Mouse (Mus musculus): ENCODE data around the gene Nckap5.
"Not testable (repeated sequence)": the region's sequence is repeated elsewhere in the genome, so short reads cannot be mapped to it uniquely, and the experiment has no call there.

The Nckap5 gene

GRCm38 (mm10) chr1:126024518-126024917 is 806.1 kb downstream of the Nckap5 start:
- peak; percentile 34 for DNase-seq (ENCODE audit: low read depth, low spot score)

- DNase-seq (ENCODE audit: low read depth, low spot score): no peak
Measured at GRCm38 (mm10) chr1:126022959-126023358, 807.6 kb downstream of the Nckap5 start.

GRCm38 (mm10) chr1:126018654-126019053 is 811.9 kb downstream of the Nckap5 start:
- not testable (repeated sequence) for DNase-seq (ENCODE audit: low read depth, low spot score)

GRCm38 (mm10) chr1:126011661-126012091 is 818.9 kb downstream of the Nckap5 start:
- no peak for DNase-seq (ENCODE audit: low read depth, low spot score)

- no peak for DNase-seq (ENCODE audit: low read depth, low spot score)
Measured at GRCm38 (mm10) chr1:126007571-126007970, 823.0 kb downstream of the Nckap5 start.

GRCm38 (mm10) chr1:126005672-126006071 is 824.9 kb downstream of the Nckap5 start:
- DNase-seq (ENCODE audit: low read depth, low spot score): no peak

GRCm38 (mm10) chr1:125996540-125996939 is 834.1 kb downstream of the Nckap5 start:
- no peak for DNase-seq (ENCODE audit: low read depth, low spot score)

GRCm38 (mm10) chr1:125987803-125988202 is 842.8 kb downstream of the Nckap5 start:
- peak; percentile 22 for DNase-seq (ENCODE audit: low read depth, low spot score)

- DNase-seq (ENCODE audit: low read depth, low spot score): no peak
Measured at GRCm38 (mm10) chr1:125984570-125984969, 846.0 kb downstream of the Nckap5 start.

- DNase-seq (ENCODE audit: low read depth, low spot score): no peak
Measured at GRCm38 (mm10) chr1:125974649-125975048, 856.0 kb downstream of the Nckap5 start.

GRCm38 (mm10) chr1:125971933-125972332 is 858.7 kb downstream of the Nckap5 start:
- no peak for DNase-seq (ENCODE audit: low read depth, low spot score)

GRCm38 (mm10) chr1:125967671-125968070 is 862.9 kb downstream of the Nckap5 start:
- no peak for DNase-seq (ENCODE audit: low read depth, low spot score)

- DNase-seq (ENCODE audit: low read depth, low spot score): no peak
Measured at GRCm38 (mm10) chr1:125951026-125951425, 879.6 kb downstream of the Nckap5 start.

- DNase-seq (ENCODE audit: low read depth, low spot score): no peak
Measured at GRCm38 (mm10) chr1:125949076-125949475, 881.5 kb downstream of the Nckap5 start.

GRCm38 (mm10) chr1:125945136-125945535 is 885.5 kb downstream of the Nckap5 start:
- DNase-seq (ENCODE audit: low read depth, low spot score): no peak

GRCm38 (mm10) chr1:125943305-125943704 is 887.3 kb downstream of the Nckap5 start:
- no peak for DNase-seq (ENCODE audit: low read depth, low spot score)

GRCm38 (mm10) chr1:125925486-125925885 is 905.1 kb downstream of the Nckap5 start:
- DNase-seq (ENCODE audit: low read depth, low spot score): no peak

GRCm38 (mm10) chr1:125923062-125923461 is 907.5 kb downstream of the Nckap5 start:
- no peak for DNase-seq (ENCODE audit: low read depth, low spot score)

GRCm38 (mm10) chr1:125920696-125921095 is 909.9 kb downstream of the Nckap5 start:
- no peak for DNase-seq (ENCODE audit: low read depth, low spot score)

- DNase-seq (ENCODE audit: low read depth, low spot score): no peak
Measured at GRCm38 (mm10) chr1:125912601-125913600, 917.7 kb downstream of the Nckap5 start, which contains the start of gene Lypd1. Gene Lypd1 (minus strand): TSS chr1:125913101.

- no peak for DNase-seq (ENCODE audit: low read depth, low spot score)
Measured at GRCm38 (mm10) chr1:125911901-125912445, 918.6 kb downstream of the Nckap5 start.

- no peak for DNase-seq (ENCODE audit: low read depth, low spot score)
Measured at GRCm38 (mm10) chr1:125911337-125911900, 919.2 kb downstream of the Nckap5 start.

All from brain, embryonic 18.5 days (tissue).